Mouse (Mus musculus) liver, embryonic 11.5 days (tissue): ENCODE results near the gene Tmem94. TPM values are rescaled to one million over a fixed set of nuclear protein-coding genes. Genes with fewer than 3 reads are reported as not detected.

Experiments
- ATAC-seq: fragments of 200-750 bp; cut with Nextera tagmentation; replicated peaks from 2 replicates; pipeline ENCODE4 v1.8.0; 2017; ENCODE audit warnings: moderate number of reproducible peaks, mild to moderate bottlenecking, moderate TSS enrichment, moderate library complexity; ENCODE audit not compliant: low FRiP score
- DNase-seq: peaks from one replicate; pipeline ENCODE4 v3.0.0-alpha.2; 2017; ENCODE audit warnings: low spot score
- H3K27ac ChIP-seq: fragments of 300-500 bp; sonication (generic); 2 replicates; pipeline ENCODE4 v1.5.1; 2014; ENCODE audit warnings: mild to moderate bottlenecking, low read depth, low read length, control low read depth
- H3K27me3 ChIP-seq: fragments of 300-500 bp; sonication (generic); replicated peaks from 2 replicates; pipeline ENCODE4 v1.6.1; 2014; ENCODE audit warnings: low read length, mixed read lengths; ENCODE audit not compliant: control insufficient read depth, insufficient read depth
- H3K36me3 ChIP-seq: fragments of 300-500 bp; sonication (generic); 2 replicates; pipeline ENCODE4 v1.6.1; 2014; ENCODE audit warnings: mild to moderate bottlenecking, low read length, moderate library complexity, mixed read lengths; ENCODE audit not compliant: control insufficient read depth, insufficient read depth
- H3K4me1 ChIP-seq: fragments of 300-500 bp; sonication (generic); replicated peaks from 2 replicates; pipeline ENCODE4 v1.6.1; 2014; ENCODE audit warnings: low read length, mixed read lengths; ENCODE audit not compliant: control insufficient read depth, insufficient read depth
- H3K4me2 ChIP-seq: fragments of 300-500 bp; sonication (generic); 2 replicates; pipeline ENCODE4 v1.6.1; 2014; ENCODE audit warnings: mild to moderate bottlenecking, control low read depth, moderate library complexity
- H3K4me3 ChIP-seq: fragments of 300-500 bp; sonication (generic); 2 replicates; pipeline ENCODE4 v1.5.1; 2014; ENCODE audit warnings: low read depth, low read length, control low read depth
- H3K9ac ChIP-seq: fragments of 300-500 bp; sonication (generic); 2 replicates; pipeline ENCODE4 v1.6.1; 2014; ENCODE audit warnings: low read depth, low read length, control low read depth
- H3K9me3 ChIP-seq: fragments of 300-500 bp; sonication (generic); 2 replicates; pipeline ENCODE4 v1.6.1; 2016; ENCODE audit warnings: low read length, inconsistent platforms, mixed read lengths; ENCODE audit not compliant: control insufficient read depth
- WGBS: fragments of 180-500 bp; shearing (Covaris S2); extraction: QIAGEN DNeasy Blood & Tissue Kit; methylation state at CpG from one replicate; pipeline ENCODE4 v1.1.7; 2014; 5-methylcytosine and 5-hydroxymethylcytosine counted together
- polyA plus RNA-seq: library from polyadenylated mRNA; unstranded; fragments of >200 nt; fragmentation: Nextera tagmentation; extraction: Ambion mirVana; gene quantifications from 2 replicates; pipeline ENCODE4 v1.2.1, GENCODE M21; 2014

Gene Tmem94
- polyA plus RNA-seq, 1 experiment from 2014 or later = 14.4 TPM

GRCm38 (mm10) chr11:115775821-115776665, 10.8 kb downstream of the Tmem94 start:
- WGBS = 65% methylated on average over 18 of the region's 18 CpGs
- H3K4me1 ChIP-seq = peaks cover 47% of the 10 kb centered on the region
- peaks cover 2% of the 10 kb centered on the region; the same call in 1 of the 2 replicates for H3K36me3 ChIP-seq
- DNase-seq (no peak), ATAC-seq (no peak)
- no peaks in the 10 kb centered on the region for H3K9me3 ChIP-seq
- no peak overlapping the region for H3K27ac ChIP-seq
- no peak overlapping the region for H3K4me3 ChIP-seq
- H3K9ac ChIP-seq = no peak overlapping the region
- no peak overlapping the region for H3K4me2 ChIP-seq
- H3K27me3 ChIP-seq = no peaks in the 10 kb centered on the region

GRCm38 (mm10) chr11:115776954-115777353, 11.7 kb downstream of the Tmem94 start:
- H3K27me3 ChIP-seq = no peaks in the 10 kb centered on the region
- peaks cover 2% of the 10 kb centered on the region; the same call in 1 of the 2 replicates for H3K36me3 ChIP-seq
- no peak for ATAC-seq
- no peak overlapping the region for H3K27ac ChIP-seq
- no peak for DNase-seq
- peaks cover 47% of the 10 kb centered on the region for H3K4me1 ChIP-seq
- WGBS = 77% methylated on average over 9 of the region's 9 CpGs
- no peaks in the 10 kb centered on the region for H3K9me3 ChIP-seq
- H3K4me3 ChIP-seq = no peak overlapping the region
- H3K9ac ChIP-seq = no peak overlapping the region
- no peak overlapping the region for H3K4me2 ChIP-seq

- H3K36me3 ChIP-seq = peaks cover 2% of the 10 kb centered on the region; the same call in 1 of the 2 replicates
- DNase-seq (no peak), ATAC-seq (no peak)
- no peaks in the 10 kb centered on the region for H3K9me3 ChIP-seq
- H3K27ac ChIP-seq = peak overlapping the region; percentile 43; the same call in 1 of the 2 replicates
- H3K27me3 ChIP-seq = no peaks in the 10 kb centered on the region
- H3K4me2 ChIP-seq = no peak overlapping the region
- H3K4me3 ChIP-seq = no peak overlapping the region
- WGBS = 87% methylated on average over 17 of the region's 17 CpGs
- H3K4me1 ChIP-seq = peaks cover 47% of the 10 kb centered on the region
- H3K9ac ChIP-seq = no peak overlapping the region
These were observed 12.5 kb downstream of the Tmem94 start for GRCm38 (mm10) chr11:115777487-115778335.

- Histone ChIP-seq H3K27me3 (no peaks in the 10 kb centered on the region), H3K4me1 (peaks cover 45% of the 10 kb centered on the region), H3K9me3 (no peaks in the 10 kb centered on the region), H3K36me3 (peaks cover 2% of the 10 kb centered on the region; the same call in 1 of the 2 replicates), H3K4me3 (peak overlapping the region; percentile 25; the same call in 1 of the 2 replicates), H3K9ac (peak overlapping the region; percentile 65), H3K4me2 (peak overlapping the region; percentile 59), H3K27ac (peak overlapping the region; percentile 95)
- peak; percentile 92 for ATAC-seq
- WGBS = 4% methylated on average over 9 of the region's 9 CpGs
- DNase-seq = peak; percentile 84
These were observed 13.9 kb downstream of the Tmem94 start for GRCm38 (mm10) chr11:115779038-115779571.

GRCm38 (mm10) chr11:115780141-115781070, 15.2 kb downstream of the Tmem94 start:
- peaks cover 2% of the 10 kb centered on the region; the same call in 1 of the 2 replicates for H3K36me3 ChIP-seq
- 40% methylated on average over 20 of the region's 20 CpGs for WGBS
- peak overlapping the region; percentile 65 for H3K9ac ChIP-seq
- no peak overlapping the region for H3K4me3 ChIP-seq
- no peaks in the 10 kb centered on the region for H3K27me3 ChIP-seq
- DNase-seq = no peak
- no peak for ATAC-seq
- H3K4me1 ChIP-seq = peaks cover 42% of the 10 kb centered on the region
- H3K27ac ChIP-seq = peak overlapping the region; percentile 95
- H3K9me3 ChIP-seq = no peaks in the 10 kb centered on the region
- H3K4me2 ChIP-seq = peak overlapping the region; percentile 59

- H3K4me1 ChIP-seq = 0 out of 2 replicates have a peak, but pooled peaks cover 3% of the 10 kb centered on the region
- peaks cover 30% of the 10 kb centered on the region for H3K36me3 ChIP-seq
These were observed 21.2 kb downstream of the Tmem94 start for GRCm38 (mm10) chr11:115786473-115786872.

GRCm38 (mm10) chr11:115789787-115790186, 24.6 kb downstream of the Tmem94 start:
- H3K9ac ChIP-seq = no peak overlapping the region
- H3K4me3 ChIP-seq = no peak overlapping the region
- DNase-seq = no peak
- H3K4me1 ChIP-seq = 0 out of 2 replicates have a peak, but pooled peaks cover 3% of the 10 kb centered on the region
- 90% methylated on average over 7 of the region's 7 CpGs for WGBS
- H3K27me3 ChIP-seq = no peaks in the 10 kb centered on the region
- H3K4me2 ChIP-seq = no peak overlapping the region
- no peak for ATAC-seq
- H3K36me3 ChIP-seq = peaks cover 46% of the 10 kb centered on the region
- H3K9me3 ChIP-seq = no peaks in the 10 kb centered on the region
- no peak overlapping the region for H3K27ac ChIP-seq

More at GRCm38 (mm10) chr11:115786473-115786872, 21.2 kb downstream of the Tmem94 start:
- WGBS = 86% methylated on average over 6 of the region's 6 CpGs
- Histone ChIP-seq H3K4me2 (no peak overlapping the region), H3K27me3 (no peaks in the 10 kb centered on the region), H3K27ac (no peak overlapping the region), H3K9ac (no peak overlapping the region), H3K9me3 (no peaks in the 10 kb centered on the region), H3K4me3 (no peak overlapping the region)
- DNase-seq = no peak
- no peak for ATAC-seq
